Mouse (Mus musculus): ENCODE results near the gene Meox1.

- no peak for TF ChIP-seq POLR2A (IDR thresholded peaks at IDR 0.05; ENCODE audit: insufficient read length, low read depth)
- no peak for TF ChIP-seq E2F4 (IDR thresholded peaks at IDR 0.05; ENCODE audit: insufficient read depth)
- TF ChIP-seq POLR2AphosphoS2 (IDR thresholded peaks at IDR 0.05; ENCODE audit: insufficient read length, low read depth), result no peak
- no peak for TF ChIP-seq TCF12 (IDR thresholded peaks at IDR 0.05; ENCODE audit: insufficient read depth, poor library complexity, severe bottlenecking)
- TF ChIP-seq USF1 (IDR thresholded peaks at IDR 0.05; ENCODE audit: low read depth), result no peak
- peak in 1 of 3 experiments; percentile 30 for TF ChIP-seq MYOD1 (IDR thresholded peaks at IDR 0.05; ENCODE audit: control insufficient read depth in 1 of 3, insufficient read length in 2 of 3, low read depth in 2 of 3)
- no peak for TF ChIP-seq REST (IDR thresholded peaks at IDR 0.05; ENCODE audit: insufficient read depth, insufficient read length)
- no peak for TF ChIP-seq CEBPB (IDR thresholded peaks at IDR 0.05; ENCODE audit: insufficient read depth, poor library complexity, severe bottlenecking)
- no peak for TF ChIP-seq TCF3 (IDR thresholded peaks at IDR 0.05; ENCODE audit: insufficient read length, low read depth)
Observed at GRCm38 (mm10) chr11:101882500-101883290, 11.5 kb downstream of the Meox1 start.
